ENCODE assay signal across 7 mouse cellular contexts in genomic region chr4:34922177-34922870, GRCm38 (mm10). TPM values are rescaled to one million over a fixed set of nuclear protein-coding genes. Genes with fewer than 3 reads are reported as not detected.
DNase-seq lines count a peak whose midpoint lies in the region; ATAC-seq and TF ChIP-seq lines count a peak whose summit lies in the region.

No protein-coding gene starts in this region.

- 63% methylated on average over 6 of the region's 6 CpGs for WGBS in forebrain, postnatal 0 days
- 65% methylated on average over 6 of the region's 6 CpGs for WGBS in kidney, embryonic 14.5 days
- 62% methylated on average over 6 of the region's 6 CpGs for WGBS in lung, embryonic 14.5 days

- no peak overlapping the region for H3K4me3 ChIP-seq in forebrain, postnatal 0 days (ENCODE audit: low read depth, low read length)
- no peak overlapping the region for H3K4me3 ChIP-seq in kidney, embryonic 14.5 days (ENCODE audit: low read length)
- no peak overlapping the region for H3K4me3 ChIP-seq in lung, embryonic 14.5 days (ENCODE audit: low read depth, low read length)

- TF ChIP-seq CTCF in forebrain, postnatal 0 days (IDR thresholded peaks at IDR 0.05; ENCODE audit: low read depth) = peak; percentile 92
- TF ChIP-seq CTCF in lung, embryonic 14.5 days (IDR thresholded peaks at IDR 0.05; ENCODE audit: low read depth) = peak; percentile 93

- no peaks in the 10 kb centered on the region for H3K36me3 ChIP-seq in forebrain, postnatal 0 days (ENCODE audit: insufficient read depth)
- H3K36me3 ChIP-seq in kidney, embryonic 14.5 days (ENCODE audit: control insufficient read depth, insufficient read depth, low read length) = no peaks in the 10 kb centered on the region
- H3K36me3 ChIP-seq in lung, embryonic 14.5 days (ENCODE audit: insufficient read depth) = no peaks in the 10 kb centered on the region

- H3K27me3 ChIP-seq in forebrain, postnatal 0 days (ENCODE audit: insufficient read depth, low read length) = no peaks in the 10 kb centered on the region
- H3K27me3 ChIP-seq in kidney, embryonic 14.5 days (ENCODE audit: control insufficient read depth, insufficient read depth, low read length) = no peaks in the 10 kb centered on the region
- H3K27me3 ChIP-seq in lung, embryonic 14.5 days (ENCODE audit: insufficient read depth, low read length) = no peaks in the 10 kb centered on the region

- ATAC-seq in forebrain, postnatal 0 days = peak; percentile 88; the same call in 1 of the 2 replicates
- peak; percentile 75; the same call in 1 of the 2 replicates for ATAC-seq in kidney, embryonic 14.5 days (ENCODE audit: low FRiP score, low TSS enrichment)
- ATAC-seq in lung, embryonic 14.5 days (ENCODE audit: insufficient read depth) = no peak

- no peaks in the 10 kb centered on the region for H3K4me1 ChIP-seq in forebrain, postnatal 0 days (ENCODE audit: insufficient read depth)
- no peaks in the 10 kb centered on the region for H3K4me1 ChIP-seq in kidney, embryonic 14.5 days (ENCODE audit: control insufficient read depth, insufficient read depth, low read length)
- H3K4me1 ChIP-seq in lung, embryonic 14.5 days (ENCODE audit: insufficient read depth) = no peaks in the 10 kb centered on the region

- H3K27ac ChIP-seq in forebrain, postnatal 0 days (ENCODE audit: low read depth, low read length) = no peak overlapping the region
- H3K27ac ChIP-seq in kidney, embryonic 14.5 days (ENCODE audit: low read depth, low read length) = no peak overlapping the region
- no peak overlapping the region for H3K27ac ChIP-seq in lung, embryonic 14.5 days (ENCODE audit: low read depth)

- no peaks in the 10 kb centered on the region for H3K9me3 ChIP-seq in forebrain, postnatal 0 days (ENCODE audit: low read length)
- H3K9me3 ChIP-seq in kidney, embryonic 14.5 days (ENCODE audit: control insufficient read depth, low read length) = no peaks in the 10 kb centered on the region
- H3K9me3 ChIP-seq in lung, embryonic 14.5 days (ENCODE audit: low read depth, low read length) = no peaks in the 10 kb centered on the region

- peak; percentile 65 for DNase-seq in A20 (ENCODE audit: low read depth, low spot score)
- DNase-seq in CD4-positive, CD25-positive, alpha-beta regulatory T cell, adult 2 months (ENCODE audit: low read depth, low spot score) = peak; percentile 75
- peak; percentile 34 for DNase-seq in c-Kit-positive CD71-positive TER-119-negative erythroid progenitor cells, embryonic 14.5 days (ENCODE audit: low read depth)
- DNase-seq in forebrain, postnatal 0 days = peak; percentile 82
- DNase-seq in lung, embryonic 14.5 days = peak; percentile 83
- DNase-seq in right cerebral cortex, postnatal 25 days = peak; percentile 18

- H3K4me2 ChIP-seq in forebrain, postnatal 0 days (ENCODE audit: low read depth) = no peak overlapping the region
- no peak overlapping the region for H3K4me2 ChIP-seq in kidney, embryonic 14.5 days (replicated peaks; ENCODE audit: low read depth, low read length)
- H3K4me2 ChIP-seq in lung, embryonic 14.5 days = no peak overlapping the region

- H3K9ac ChIP-seq in forebrain, postnatal 0 days = no peak overlapping the region
- no peak overlapping the region for H3K9ac ChIP-seq in kidney, embryonic 14.5 days (ENCODE audit: low read depth, low read length)
- H3K9ac ChIP-seq in lung, embryonic 14.5 days = no peak overlapping the region

RNA-seq across cellular contexts. Expression of gene Cga, which starts 28.7 kb away (rescaled TPM):
- total RNA-seq in forebrain, postnatal 0 days (2014; rRNA removed) = not detected in 2 replicates
- polyA plus RNA-seq in forebrain, postnatal 0 days (2015; fragmentation: Nextera tagmentation; extraction: Ambion mirVana) = not detected in 2 replicates
- polyA plus RNA-seq in kidney, embryonic 14.5 days (2014; fragmentation: Nextera tagmentation; extraction: Ambion mirVana) = not detected in 2 replicates
- polyA plus RNA-seq in lung, embryonic 14.5 days (2014; fragmentation: Nextera tagmentation; extraction: Ambion mirVana) = not detected in 2 replicates

RNA-seq across cellular contexts. Expression of gene Zfp292, which starts 39.6 kb away (rescaled TPM):
- total RNA-seq in forebrain, postnatal 0 days (2014; rRNA removed) = 37.2 and 46.3 TPM in 2 replicates
- polyA plus RNA-seq in forebrain, postnatal 0 days (2015; fragmentation: Nextera tagmentation; extraction: Ambion mirVana) = 12.0 and 16.7 TPM in 2 replicates
- polyA plus RNA-seq in kidney, embryonic 14.5 days (2014; fragmentation: Nextera tagmentation; extraction: Ambion mirVana) = 19.5 and 26.8 TPM in 2 replicates
- polyA plus RNA-seq in lung, embryonic 14.5 days (2014; fragmentation: Nextera tagmentation; extraction: Ambion mirVana) = 24.5 and 24.7 TPM in 2 replicates

Comparison
In these comparisons a context has a peak if more than half of its experiments do, and no peak if none do; other contexts are left out.
1. DNase-seq: peak in every context shown above with its lines; median percentile 83 in lung, embryonic 14.5 days; 82 in forebrain, postnatal 0 days; 75 in CD4-positive, CD25-positive, alpha-beta regulatory T cell, adult 2 months; 65 in A20; 34 in c-Kit-positive CD71-positive TER-119-negative erythroid progenitor cells, embryonic 14.5 days; 18 in right cerebral cortex, postnatal 25 days.